Mouse (Mus musculus) midbrain, postnatal 0 days (tissue): ENCODE data around the gene 5730480H06Rik. TPM values are rescaled to one million over a fixed set of nuclear protein-coding genes. Genes with fewer than 3 reads are reported as not detected.

Experiments
- ATAC-seq: fragments of 200-750 bp; cut with Nextera tagmentation; 2 replicates; pipeline ENCODE4 v1.8.0; 2017; ENCODE audit warnings: moderate number of reproducible peaks, mild to moderate bottlenecking, moderate TSS enrichment, moderate library complexity; ENCODE audit not compliant: low FRiP score
- DNase-seq: peaks from one replicate; pipeline ENCODE4 v3.0.0-alpha.2; 2015; ENCODE audit warnings: low spot score
- H3K27ac ChIP-seq: fragments of 300-500 bp; sonication (generic); 2 replicates; pipeline ENCODE4 v1.5.1; 2014; ENCODE audit warnings: low read depth, mild to moderate bottlenecking, low read length, mixed read lengths
- H3K27me3 ChIP-seq: fragments of 300-500 bp; sonication (generic); 2 replicates; pipeline ENCODE4 v1.6.1; 2014; ENCODE audit warnings: low read length, control low read depth, mixed read lengths; ENCODE audit not compliant: insufficient read depth
- H3K36me3 ChIP-seq: fragments of 300-500 bp; sonication (generic); 2 replicates; pipeline ENCODE4 v1.6.1; 2014; ENCODE audit warnings: low read length, control low read depth, mixed read lengths; ENCODE audit not compliant: insufficient read depth
- H3K4me1 ChIP-seq: fragments of 300-500 bp; sonication (generic); 2 replicates; pipeline ENCODE4 v1.6.1; 2014; ENCODE audit warnings: mild to moderate bottlenecking, control low read depth, antibody characterized with exemption, low read length, mixed read lengths; ENCODE audit not compliant: insufficient read depth
- H3K4me2 ChIP-seq: fragments of 300-500 bp; sonication (generic); 2 replicates; pipeline ENCODE4 v1.6.1; 2014; ENCODE audit warnings: low read depth, mild to moderate bottlenecking, low read length, mixed read lengths; ENCODE audit not compliant: poor library complexity, severe bottlenecking
- H3K4me3 ChIP-seq: fragments of 300-500 bp; sonication (generic); 2 replicates; pipeline ENCODE4 v1.5.1; 2014; ENCODE audit warnings: low read depth, mild to moderate bottlenecking, low read length, moderate library complexity
- H3K9ac ChIP-seq: fragments of 300-500 bp; sonication (generic); replicated peaks from 2 replicates; pipeline ENCODE4 v1.6.1; 2014; ENCODE audit warnings: mild to moderate bottlenecking, low read length, moderate library complexity, mixed read lengths; ENCODE audit not compliant: poor library complexity, severe bottlenecking
- H3K9me3 ChIP-seq: fragments of 300-500 bp; sonication (generic); 2 replicates; pipeline ENCODE4 v1.6.1; 2016; ENCODE audit warnings: low read length, control low read depth
- CTCF ChIP-seq: IDR thresholded peaks from 2 replicates; pipeline ENCODE4 v1.5.1; 2016; ENCODE audit warnings: antibody characterized with exemption, mild to moderate bottlenecking
- WGBS: fragments of 180-500 bp; shearing (Covaris S2); extraction: QIAGEN DNeasy Blood & Tissue Kit; methylation state at CpG from one replicate; pipeline ENCODE4 v1.1.7; 2014; 5-methylcytosine and 5-hydroxymethylcytosine counted together
- polyA plus RNA-seq: library from polyadenylated mRNA; unstranded; fragments of >200 nt; fragmentation: Nextera tagmentation; extraction: Ambion mirVana; gene quantifications from 2 replicates; pipeline ENCODE4 v1.2.1, GENCODE M21; 2015
- total RNA-seq: library from RNA; depleted of rRNA; stranded (reverse); fragments of >200 nt; gene quantifications from 2 replicates; pipeline ENCODE4 v1.2.3, GENCODE M21; 2014; rRNA removed

The 5730480H06Rik gene
- total RNA-seq (6.0 and 14.1 TPM in 2 replicates), polyA plus RNA-seq (15.9 TPM in 2 replicates)

DNA sequence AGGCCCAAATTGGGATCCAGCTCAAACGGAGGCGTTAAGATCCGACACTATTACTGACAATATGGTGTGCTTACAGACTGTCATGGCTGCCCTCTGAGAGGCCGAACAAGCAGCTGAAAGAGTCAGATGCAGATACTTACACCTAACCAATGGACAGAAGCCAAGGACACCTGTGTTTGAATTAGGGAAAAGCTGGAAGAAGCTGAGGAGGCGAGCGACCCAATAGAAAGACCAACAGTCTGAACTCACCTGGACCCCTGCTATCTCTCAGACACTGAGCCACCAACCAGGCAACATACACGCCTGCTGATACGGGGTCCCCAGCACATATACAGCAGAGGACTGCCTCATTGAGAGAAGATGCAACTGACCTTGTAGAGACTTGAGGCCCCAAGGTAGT, at the start of gene 5730480H06Rik:
Gene 5730480H06Rik (plus strand): TSS at position 301 of the 400 bp plus-strand sequence.
- H3K4me1 ChIP-seq = no peaks in the 10 kb centered on the region
- ATAC-seq = no peak
- H3K4me2 ChIP-seq = no peak within 1 kb of the TSS
- H3K4me3 ChIP-seq = no peak within 1 kb of the TSS
- no peak within 1 kb of the TSS for H3K27ac ChIP-seq
- H3K9me3 ChIP-seq = no peaks in the 10 kb centered on the region
- 97% methylated on average over 8 of the region's 8 CpGs for WGBS
- no peak for TF ChIP-seq CTCF
- no peak for DNase-seq
- H3K36me3 ChIP-seq = no peaks in the 10 kb centered on the region
- H3K9ac ChIP-seq = no peak within 1 kb of the TSS
- H3K27me3 ChIP-seq = no peaks in the 10 kb centered on the region

DNA sequence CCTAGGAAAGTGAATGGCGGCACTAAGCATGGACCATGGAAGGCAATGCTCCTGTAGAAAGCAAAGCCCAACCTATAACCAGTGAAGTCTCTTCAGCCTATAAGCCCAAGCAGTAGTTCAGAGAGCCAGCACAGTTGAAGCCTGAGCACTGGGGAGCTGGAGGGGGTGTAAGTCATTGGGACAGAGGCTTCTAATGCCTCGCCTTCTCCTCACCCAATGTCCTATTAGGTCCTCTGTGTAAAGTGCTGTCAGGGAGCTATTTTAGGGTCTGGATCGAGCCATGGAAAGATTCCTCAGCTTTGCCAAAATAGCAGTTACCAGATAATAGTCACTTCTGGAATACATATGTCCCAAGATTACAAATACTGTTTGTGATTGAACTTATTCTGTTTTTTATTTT, 26.6 kb upstream of the 5730480H06Rik start:
- H3K4me2 ChIP-seq = no peak overlapping the region
- no peak overlapping the region for H3K9ac ChIP-seq
- WGBS = 84% methylated on average over 3 of the region's 3 CpGs
- no peak overlapping the region for H3K4me3 ChIP-seq
- H3K9me3 ChIP-seq = no peaks in the 10 kb centered on the region
- no peaks in the 10 kb centered on the region for H3K36me3 ChIP-seq
- H3K4me1 ChIP-seq = no peaks in the 10 kb centered on the region
- ATAC-seq = no peak
- TF ChIP-seq CTCF = no peak
- no peaks in the 10 kb centered on the region for H3K27me3 ChIP-seq
- no peak for DNase-seq
- H3K27ac ChIP-seq = no peak overlapping the region

DNA sequence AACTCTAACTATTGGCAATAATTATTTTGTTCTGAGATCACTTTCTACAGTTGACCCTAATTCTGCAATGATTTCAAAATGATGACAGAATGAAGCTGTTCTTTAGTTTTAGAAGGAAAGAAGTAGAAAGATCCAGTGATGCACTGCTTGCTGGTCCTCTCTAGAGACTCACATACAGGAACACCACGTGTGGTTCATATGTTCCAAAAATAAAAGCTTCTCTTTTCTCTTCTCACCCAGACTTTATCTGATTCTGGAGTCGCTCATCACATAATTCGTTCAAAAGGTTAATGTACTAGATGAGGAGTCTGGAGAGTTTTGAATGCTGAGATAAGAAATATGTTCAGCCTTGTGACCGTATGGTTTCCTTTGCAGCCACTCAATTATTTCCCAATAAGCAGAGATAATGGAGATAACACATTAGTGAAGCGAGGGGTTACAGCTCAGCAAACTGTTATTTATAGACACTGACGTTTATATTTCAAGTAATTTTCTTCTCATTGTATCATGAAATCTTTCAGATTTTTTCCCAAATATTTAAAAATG, 12.6 kb upstream of the 5730480H06Rik start:
- Histone ChIP-seq H3K9me3 (no peaks in the 10 kb centered on the region), H3K4me2 (no peak overlapping the region), H3K9ac (no peak overlapping the region), H3K27me3 (no peaks in the 10 kb centered on the region), H3K4me1 (no peaks in the 10 kb centered on the region), H3K4me3 (no peak overlapping the region), H3K27ac (no peak overlapping the region), H3K36me3 (no peaks in the 10 kb centered on the region)
- WGBS = 86% methylated on average over 6 of the region's 6 CpGs
- DNase-seq = no peak
- no peak for TF ChIP-seq CTCF
- ATAC-seq = no peak

DNA sequence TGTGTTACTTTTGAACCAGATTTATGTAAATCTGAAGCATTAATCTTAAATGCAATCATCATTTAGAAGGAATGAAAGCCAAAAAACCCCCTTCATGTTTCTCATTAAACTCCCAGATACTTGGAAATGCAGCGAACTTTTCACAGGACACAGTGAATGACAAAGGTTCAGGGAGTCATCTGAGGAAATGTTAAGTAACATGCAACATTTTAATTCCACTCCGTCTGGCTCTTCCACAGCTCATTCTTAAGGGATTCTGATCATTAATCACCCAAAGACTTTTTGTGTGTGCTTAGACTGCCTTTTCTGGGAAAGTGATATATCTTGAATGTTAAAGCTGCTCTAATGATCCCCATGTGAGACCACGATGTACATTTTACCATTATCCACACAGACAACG, 7.2 kb upstream of the 5730480H06Rik start:
- no peaks in the 10 kb centered on the region for H3K36me3 ChIP-seq
- no peaks in the 10 kb centered on the region for H3K27me3 ChIP-seq
- H3K9ac ChIP-seq = no peak overlapping the region
- no peak for DNase-seq
- H3K9me3 ChIP-seq = no peaks in the 10 kb centered on the region
- H3K27ac ChIP-seq = no peak overlapping the region
- no peaks in the 10 kb centered on the region for H3K4me1 ChIP-seq
- H3K4me2 ChIP-seq = no peak overlapping the region
- no peak for ATAC-seq
- no peak for TF ChIP-seq CTCF
- H3K4me3 ChIP-seq = no peak overlapping the region
- WGBS = 74% methylated on average over 4 of the region's 4 CpGs

DNA sequence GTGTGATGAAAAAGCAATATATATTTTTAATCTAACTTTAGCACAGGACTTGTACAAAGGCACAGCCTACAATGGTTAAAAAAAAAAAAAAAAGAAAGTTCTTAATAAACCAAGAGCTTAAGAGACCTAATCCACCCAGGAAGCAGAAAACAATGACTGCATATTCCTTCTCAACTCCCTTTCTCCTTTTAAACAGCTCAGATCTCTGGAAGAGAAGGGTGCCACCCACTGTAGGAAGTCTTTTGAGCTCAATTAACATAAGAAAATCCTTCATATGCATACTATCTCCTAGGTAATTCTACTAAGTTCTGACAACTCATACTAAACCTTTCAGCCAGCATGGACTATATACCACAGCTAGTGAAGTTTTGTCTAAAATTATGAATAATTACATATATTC, 1.5 kb upstream of the 5730480H06Rik start:
- H3K9me3 ChIP-seq = no peaks in the 10 kb centered on the region
- no peak for TF ChIP-seq CTCF
- no peak overlapping the region for H3K9ac ChIP-seq
- no peaks in the 10 kb centered on the region for H3K36me3 ChIP-seq
- no peak overlapping the region for H3K4me3 ChIP-seq
- no peak overlapping the region for H3K4me2 ChIP-seq
- H3K4me1 ChIP-seq = no peaks in the 10 kb centered on the region
- no peaks in the 10 kb centered on the region for H3K27me3 ChIP-seq
- DNase-seq (no peak), ATAC-seq (no peak)
- H3K27ac ChIP-seq = no peak overlapping the region

DNA sequence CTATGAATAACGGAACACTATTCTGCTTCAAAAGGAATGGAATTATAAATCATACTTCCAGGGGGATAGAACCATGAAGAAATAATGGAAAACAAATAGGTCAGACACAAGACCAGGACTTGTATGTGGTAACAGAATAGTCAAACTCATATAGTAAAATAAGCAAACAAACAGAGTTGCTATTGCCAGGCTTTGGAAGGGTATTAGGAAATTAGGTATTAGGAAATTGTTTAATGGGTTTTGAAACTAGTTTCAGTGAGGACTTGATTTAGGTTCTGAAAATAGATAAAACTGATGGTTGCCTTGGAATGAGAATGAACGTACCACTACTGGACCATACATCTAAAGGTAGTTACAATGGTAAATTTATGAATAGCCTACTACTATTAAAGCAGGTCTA, 2.0 kb downstream of the 5730480H06Rik start:
- H3K4me1 ChIP-seq = no peaks in the 10 kb centered on the region
- H3K36me3 ChIP-seq = no peaks in the 10 kb centered on the region
- no peaks in the 10 kb centered on the region for H3K27me3 ChIP-seq
- H3K9me3 ChIP-seq = no peaks in the 10 kb centered on the region
- H3K27ac ChIP-seq = no peak overlapping the region
- H3K9ac ChIP-seq = no peak overlapping the region
- no peak for ATAC-seq
- no peak overlapping the region for H3K4me3 ChIP-seq
- no peak for DNase-seq
- WGBS = 93% methylated on average over 2 of the region's 2 CpGs
- no peak for TF ChIP-seq CTCF
- no peak overlapping the region for H3K4me2 ChIP-seq
